Mouse (Mus musculus): ENCODE data around the gene Gm904.
"Not testable (repeated sequence)": the region's sequence is repeated elsewhere in the genome, so short reads cannot be mapped to it uniquely, and the experiment has no call there.

The Gm904 gene

DNA sequence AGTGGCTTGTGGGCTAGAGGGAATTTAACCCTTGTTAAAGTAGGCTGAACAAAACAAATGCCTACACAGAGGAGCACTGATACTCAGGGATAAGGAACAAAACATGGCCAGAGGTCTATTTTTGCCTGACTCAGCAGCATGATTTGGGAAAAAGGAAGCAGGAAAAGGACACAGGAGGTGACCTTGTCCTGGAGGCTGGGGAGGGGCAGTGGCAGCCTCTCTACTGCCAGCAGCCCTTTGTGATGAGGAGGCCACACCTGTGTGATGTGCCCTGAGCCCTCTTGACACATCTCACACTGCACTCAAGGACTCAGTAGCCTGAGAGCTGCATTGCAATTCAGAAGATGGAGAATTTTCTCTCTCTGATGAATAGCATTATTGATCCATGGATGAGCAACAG is at the start of gene Gm904:
Gm904 (plus strand) TSS at position 301 of the 400 bp plus-strand sequence.
- not testable (repeated sequence) for DNase-seq

GRCm38 (mm10) chr13:50648771-50649170 is 5.7 kb downstream of the Gm904 start:
- not testable (repeated sequence) for DNase-seq

Measured in lung, postnatal 10 days (tissue).